Comparison of ENCODE assay signal across 8 mouse cellular contexts in the genomic region with DNA sequence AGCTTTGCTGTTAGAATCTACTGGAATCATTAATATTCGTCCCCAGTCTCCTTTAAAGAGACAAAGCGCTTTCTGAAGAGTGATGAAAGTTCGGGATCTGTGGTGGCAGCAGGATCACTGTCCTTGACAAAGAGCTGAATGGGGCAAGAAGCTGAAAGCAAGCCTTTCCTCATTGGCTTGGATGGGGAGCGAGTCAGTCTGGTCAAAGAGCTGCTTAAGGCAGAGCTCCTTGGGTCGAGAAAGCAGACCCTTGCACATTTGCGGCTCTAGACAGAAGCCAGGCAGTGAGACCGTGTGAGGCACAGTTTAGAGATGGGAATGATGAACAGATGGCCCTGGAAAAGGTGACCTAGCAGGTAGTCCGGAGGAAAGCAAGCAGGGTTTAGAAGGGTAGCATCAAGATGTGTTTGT. TPM values are rescaled to one million over a fixed set of nuclear protein-coding genes. Genes with fewer than 3 reads are reported as not detected.
DNase-seq lines count a peak whose midpoint lies in the region; ATAC-seq and TF ChIP-seq lines count a peak whose summit lies in the region.

No protein-coding gene starts in this region.

- no peaks in the 10 kb centered on the region for H3K36me3 ChIP-seq in forebrain, postnatal 0 days (ENCODE audit: insufficient read depth)
- no peaks in the 10 kb centered on the region for H3K36me3 ChIP-seq in midbrain, embryonic 16.5 days (ENCODE audit: control insufficient read depth, insufficient read depth, low read length)

- no peak for TF ChIP-seq CTCF in left cerebral cortex, adult 2 months (IDR thresholded peaks at IDR 0.05)
- no peak for TF ChIP-seq CTCF in forebrain, postnatal 0 days (IDR thresholded peaks at IDR 0.05; ENCODE audit: low read depth)

- H3K4me3 ChIP-seq in left cerebral cortex, adult 2 months, result peak overlapping the region; percentile 65
- peak overlapping the region; percentile 71 for H3K4me3 ChIP-seq in forebrain, postnatal 0 days (ENCODE audit: low read depth, low read length)
- peak overlapping the region; percentile 56 for H3K4me3 ChIP-seq in midbrain, embryonic 16.5 days (ENCODE audit: low read depth, low read length)

- peak; percentile 16; the same call in 1 of the 2 replicates for ATAC-seq in forebrain, postnatal 0 days
- ATAC-seq in midbrain, embryonic 16.5 days, result peak; percentile 44

- peak overlapping the region; percentile 47 for H3K27ac ChIP-seq in left cerebral cortex, adult 2 months
- H3K27ac ChIP-seq in forebrain, postnatal 0 days (ENCODE audit: low read depth, low read length), result peak overlapping the region; percentile 60; the same call in 1 of the 2 replicates
- H3K27ac ChIP-seq in midbrain, embryonic 16.5 days (ENCODE audit: low read length), result peak overlapping the region; percentile 79

- intact Hi-C loops in left cerebral cortex, adult 2 months (cut with DNase I), result loop anchor here (5.0 kb wide), 1 partner anchor 319 kb away; no protein-coding TSS in a partner anchor

- peak overlapping the region; percentile 78 for H3K4me2 ChIP-seq in forebrain, postnatal 0 days (ENCODE audit: low read depth)
- H3K4me2 ChIP-seq in midbrain, embryonic 16.5 days (ENCODE audit: low read length), result peak overlapping the region; percentile 65

- WGBS in forebrain, postnatal 0 days, result 6% methylated on average over 8 of the region's 8 CpGs
- WGBS in midbrain, embryonic 16.5 days, result 7% methylated on average over 8 of the region's 8 CpGs

- 0 out of 2 replicates have a peak, but pooled peaks cover 5% of the 10 kb centered on the region for H3K4me1 ChIP-seq in forebrain, postnatal 0 days (ENCODE audit: insufficient read depth)
- H3K4me1 ChIP-seq in midbrain, embryonic 16.5 days (ENCODE audit: control insufficient read depth, insufficient read depth, low read length), result peaks cover 22% of the 10 kb centered on the region

- peak in 1 of 2 experiments; percentile 17 for DNase-seq in left cerebral cortex, adult 2 months (ENCODE audit: extremely low spot score in 1 of 2, low spot score in 2 of 2)
- no peak for DNase-seq in left cerebral cortex, adult 9 months (ENCODE audit: low spot score in 2 of 2)
- peak; percentile 71 for DNase-seq in cerebellum, adult 8-10 months
- DNase-seq in forebrain, postnatal 0 days, result peak; percentile 48
- DNase-seq in thymus, adult 18-20 months, result no peak
- no peak for DNase-seq in left cerebral cortex, adult 11 months (ENCODE audit: low spot score)
- DNase-seq in urinary bladder, postnatal 4 days (ENCODE audit: low spot score in 2 of 2), result no peak

- no peaks in the 10 kb centered on the region for H3K9me3 ChIP-seq in forebrain, postnatal 0 days (ENCODE audit: low read length)
- H3K9me3 ChIP-seq in midbrain, embryonic 16.5 days (replicated peaks; ENCODE audit: control insufficient read depth, low read length, poor library complexity, severe bottlenecking), result no peaks in the 10 kb centered on the region

- peak overlapping the region; percentile 71 for H3K9ac ChIP-seq in forebrain, postnatal 0 days
- H3K9ac ChIP-seq in midbrain, embryonic 16.5 days (ENCODE audit: low read depth, low read length), result peak overlapping the region; percentile 67

- no peaks in the 10 kb centered on the region for H3K27me3 ChIP-seq in forebrain, postnatal 0 days (ENCODE audit: insufficient read depth, low read length)
- no peaks in the 10 kb centered on the region for H3K27me3 ChIP-seq in midbrain, embryonic 16.5 days (ENCODE audit: control insufficient read depth, insufficient read depth, low read depth, low read length)

RNA-seq across cellular contexts. Expression of a gene that starts 0.9 kb away (rescaled TPM):
- total RNA-seq in left cerebral cortex, adult 2 months (2021), result 10 to 100 TPM; 34.4 to 34.9 TPM
- total RNA-seq in forebrain, postnatal 0 days (2014; rRNA removed), result 53.5 and 61.5 TPM in 2 replicates
- polyA plus RNA-seq in forebrain, postnatal 0 days (2015; fragmentation: Nextera tagmentation; extraction: Ambion mirVana), result 33.6 and 76.2 TPM in 2 replicates
- polyA plus RNA-seq in midbrain, embryonic 16.5 days (2015; fragmentation: Nextera tagmentation; extraction: Ambion mirVana), result 97.3 and 104 TPM in 2 replicates

Comparison
In these comparisons a context has a peak if more than half of its experiments do, and no peak if none do; other contexts are left out.
1. DNase-seq: peak in cerebellum, adult 8-10 months (single experiment) and forebrain, postnatal 0 days (single experiment); none in left cerebral cortex, adult 9 months (0 of 2), thymus, adult 18-20 months (0 of 2), left cerebral cortex, adult 11 months (single experiment) and urinary bladder, postnatal 4 days (0 of 2).
2. Peak in every context shown above with its lines, with median percentiles within 50 percentile points of each other: H3K27ac ChIP-seq and H3K4me3 ChIP-seq.